Mouse (Mus musculus) myocyte (in vitro differentiated cells): ENCODE results near the gene Adcy6. TPM values are rescaled to one million over a fixed set of nuclear protein-coding genes. Genes with fewer than 3 reads are reported as not detected.
"Not testable (repeated sequence)": the region's sequence is repeated elsewhere in the genome, so short reads cannot be mapped to it uniquely, and the experiment has no call there.

ENCODE experiments used
- H3K27me3 ChIP-seq: one replicate; pipeline ENCODE4 v1.6.1; 2011; ENCODE audit not compliant: control insufficient read depth, insufficient read depth, insufficient read length
- H3K36me3 ChIP-seq: one replicate; pipeline ENCODE4 v1.6.1; 2011; ENCODE audit not compliant: control insufficient read depth, insufficient read depth
- H3K4me2 ChIP-seq: one replicate; pipeline ENCODE4 v1.6.1; 2011; ENCODE audit warnings: low read depth, control low read depth
- H3K4me3 ChIP-seq: one replicate; pipeline ENCODE4 v1.5.1; 2011; ENCODE audit warnings: mild to moderate bottlenecking, control low read depth, moderate library complexity
- H3K79me2 ChIP-seq: one replicate; pipeline ENCODE4 v1.6.1; 2011; ENCODE audit not compliant: control insufficient read depth, insufficient read depth
- H3ac ChIP-seq: one replicate; pipeline ENCODE4 v1.6.1; 2011; ENCODE audit not compliant: control insufficient read depth, insufficient read length
- CEBPB ChIP-seq: IDR thresholded peaks from 2 replicates; pipeline ENCODE4 v1.6.1; 2011; ENCODE audit warnings: mild to moderate bottlenecking, moderate library complexity; ENCODE audit not compliant: poor library complexity, insufficient read depth, severe bottlenecking
- E2F4 ChIP-seq: IDR thresholded peaks from one replicate; pipeline ENCODE4 v1.6.1; 2011; ENCODE audit warnings: mild to moderate bottlenecking, control low read depth, moderate library complexity; ENCODE audit not compliant: insufficient read depth
- MAX ChIP-seq: IDR thresholded peaks from one replicate; pipeline ENCODE4 v1.6.1; 2011; ENCODE audit warnings: low read depth, mild to moderate bottlenecking, control low read depth
- MYOD1 ChIP-seq, 3 experiments: IDR thresholded peaks; one replicate each; pipeline ENCODE4 v1.6.1; 2011; ENCODE audit warnings: control low read depth in 2 of 3, low read depth in 2 of 3, mild to moderate bottlenecking in 2 of 3, moderate library complexity in 1 of 3; ENCODE audit not compliant: insufficient read length in 2 of 3, control insufficient read depth in 1 of 3
- MYOG ChIP-seq, 3 experiments: IDR thresholded peaks; one replicate each; pipeline ENCODE4 v1.6.1; 2011; ENCODE audit warnings: control low read depth in 2 of 3, low read depth in 2 of 3, mild to moderate bottlenecking in 2 of 3; ENCODE audit not compliant: insufficient read length in 2 of 3, control insufficient read depth in 1 of 3, insufficient read depth in 1 of 3
- POLR2A ChIP-seq: IDR thresholded peaks from one replicate; pipeline ENCODE4 v1.6.1; 2011; ENCODE audit warnings: low read depth, mild to moderate bottlenecking, control low read depth, moderate library complexity; ENCODE audit not compliant: insufficient read length
- POLR2AphosphoS2 ChIP-seq: IDR thresholded peaks from one replicate; pipeline ENCODE4 v1.6.1; 2011; ENCODE audit warnings: low read depth, control low read depth; ENCODE audit not compliant: insufficient read length
- REST ChIP-seq: IDR thresholded peaks from one replicate; pipeline ENCODE4 v1.6.1; 2011; ENCODE audit warnings: mild to moderate bottlenecking, control low read depth, moderate library complexity; ENCODE audit not compliant: insufficient read depth, insufficient read length
- SRF ChIP-seq: IDR thresholded peaks from one replicate; pipeline ENCODE4 v1.6.1; 2011; ENCODE audit warnings: low read depth; ENCODE audit not compliant: control insufficient read depth, insufficient read length
- TCF12 ChIP-seq: IDR thresholded peaks from one replicate; pipeline ENCODE4 v1.6.1; 2011; ENCODE audit warnings: mild to moderate bottlenecking, control low read depth; ENCODE audit not compliant: poor library complexity, insufficient read depth, severe bottlenecking
- TCF3 ChIP-seq: IDR thresholded peaks from one replicate; pipeline ENCODE4 v1.6.1; 2011; ENCODE audit warnings: low read depth, control low read depth; ENCODE audit not compliant: insufficient read length
- USF1 ChIP-seq: IDR thresholded peaks from one replicate; pipeline ENCODE4 v1.6.1; 2011; ENCODE audit warnings: low read depth, mild to moderate bottlenecking, control low read depth, moderate library complexity
- polyA plus RNA-seq: library from polyadenylated mRNA; unstranded; fragments of >200 nt; fragmentation: generic; extraction: Trizol; gene quantifications from one replicate; pipeline ENCODE4 v1.2.1, GENCODE M21; 2012; ENCODE audit warnings: missing spikeins

Adcy6 gene
- polyA plus RNA-seq, 1 experiment = 32.4 TPM

DNA sequence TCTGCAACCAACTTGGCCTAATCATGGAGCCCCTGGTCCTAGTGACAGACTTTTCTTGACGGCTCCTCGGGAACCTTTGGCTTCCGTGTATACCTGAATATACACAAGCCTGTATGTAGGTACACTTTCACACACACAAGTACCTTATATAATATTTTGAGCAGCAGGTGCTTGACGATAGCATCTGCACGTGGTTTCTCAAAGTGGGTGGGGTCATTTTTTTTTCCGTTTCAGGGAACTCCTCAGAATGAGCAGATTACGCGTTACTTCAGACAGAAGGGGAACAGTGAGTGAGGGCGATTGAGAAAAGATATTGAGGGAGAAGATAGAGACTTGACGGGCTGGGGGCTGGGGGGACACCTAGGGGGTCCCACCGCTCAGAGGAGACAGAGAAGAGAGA, 22.1 kb downstream of the Adcy6 start:
- Histone ChIP-seq H3K36me3 (no peaks in the 10 kb centered on the region), H3K27me3 (no peaks in the 10 kb centered on the region), H3ac (no peak overlapping the region), H3K4me3 (no peak overlapping the region), H3K79me2 (no peaks in the 10 kb centered on the region), H3K4me2 (no peak overlapping the region)
- TF ChIP-seq POLR2A (no peak), E2F4 (no peak), MAX (no peak), USF1 (no peak), TCF12 (no peak), POLR2AphosphoS2 (no peak), TCF3 (no peak), MYOG (IDR thresholded peaks at IDR 0.05; ENCODE audit: control insufficient read depth in 1 of 3, insufficient read depth in 1 of 3, insufficient read length in 2 of 3, low read depth in 2 of 3) (no peak), CEBPB (no peak), MYOD1 (IDR thresholded peaks at IDR 0.05; ENCODE audit: control insufficient read depth in 1 of 3, insufficient read length in 2 of 3, low read depth in 2 of 3) (no peak), REST (no peak), SRF (no peak)

DNA sequence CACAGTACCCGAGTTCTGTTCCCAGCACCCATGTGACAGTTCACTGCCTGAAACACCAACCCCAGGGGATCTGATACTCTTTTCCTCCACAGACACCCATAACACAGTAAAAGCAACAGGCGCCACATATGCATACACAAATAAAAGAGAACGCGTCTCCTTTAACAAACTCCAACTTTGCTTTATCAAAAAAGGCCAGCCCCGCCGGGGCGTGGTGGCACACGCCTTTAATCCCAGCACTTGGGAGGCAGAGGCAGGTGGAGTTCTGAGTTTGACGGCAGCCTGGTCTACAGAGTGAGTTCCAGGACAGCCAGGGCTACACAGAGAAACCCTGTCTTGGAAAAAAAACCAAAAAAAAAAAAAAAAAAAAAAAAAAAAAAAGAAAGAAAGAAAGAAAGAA, 23.7 kb downstream of the Adcy6 start:
- not testable (repeated sequence) for H3ac ChIP-seq, H3K4me3 ChIP-seq, H3K27me3 ChIP-seq, H3K79me2 ChIP-seq, H3K4me2 ChIP-seq, H3K36me3 ChIP-seq

DNA sequence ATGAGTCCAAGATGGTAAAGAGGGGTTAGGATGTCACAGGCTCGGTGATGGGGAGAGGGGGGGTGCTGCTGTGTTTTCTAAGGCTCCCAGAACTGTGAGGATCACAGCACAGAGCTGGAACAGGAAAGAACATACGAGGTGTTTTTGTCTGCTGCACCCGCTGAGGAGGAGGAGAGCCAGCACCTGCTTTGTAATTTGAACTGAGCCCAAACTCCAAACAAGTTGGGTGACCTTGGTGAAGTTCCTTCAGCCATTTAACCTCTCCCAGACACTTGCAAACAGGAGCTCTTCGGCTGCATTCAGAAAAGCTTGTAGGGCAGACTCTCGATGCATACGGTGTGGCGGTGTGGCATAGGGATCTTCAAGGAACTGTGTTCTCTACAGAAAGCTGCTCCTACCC, 24.5 kb downstream of the Adcy6 start:
- H3K4me3 ChIP-seq = no peak overlapping the region

DNA sequence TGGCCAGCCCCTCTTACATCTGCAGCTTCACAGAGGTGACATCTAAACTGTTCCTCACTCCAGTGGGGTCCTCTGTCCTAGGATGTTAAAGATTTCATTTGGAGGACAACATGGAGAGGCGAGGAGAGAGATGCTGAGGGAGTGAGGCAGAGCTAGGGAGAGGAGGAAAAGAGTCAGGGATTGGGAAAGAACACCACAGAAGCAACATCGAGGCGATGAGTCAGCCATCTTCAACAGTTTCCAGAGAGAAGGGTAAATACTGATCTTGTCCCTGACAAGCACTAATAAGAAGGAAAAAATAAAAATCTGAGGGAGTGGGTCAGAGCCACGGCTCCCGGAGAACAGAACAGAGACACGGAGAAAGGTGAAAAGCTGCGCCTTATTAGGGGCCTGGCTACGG, 26.9 kb downstream of the Adcy6 start:
- no peak overlapping the region for H3ac ChIP-seq
- H3K4me2 ChIP-seq = no peak overlapping the region
- no peaks in the 10 kb centered on the region for H3K27me3 ChIP-seq
- no peak for TF ChIP-seq SRF
- no peak for TF ChIP-seq MAX
- TF ChIP-seq REST = no peak
- no peaks in the 10 kb centered on the region for H3K36me3 ChIP-seq
- no peak overlapping the region for H3K4me3 ChIP-seq
- no peaks in the 10 kb centered on the region for H3K79me2 ChIP-seq

More for the DNA sequence above, 24.5 kb downstream of the Adcy6 start:
- TF ChIP-seq REST (no peak), CEBPB (no peak), TCF12 (no peak), USF1 (no peak), E2F4 (no peak), SRF (no peak), POLR2A (no peak)
- no peaks in the 10 kb centered on the region for H3K27me3 ChIP-seq
- no peaks in the 10 kb centered on the region for H3K79me2 ChIP-seq
- no peak overlapping the region for H3K4me2 ChIP-seq
- no peaks in the 10 kb centered on the region for H3K36me3 ChIP-seq
- H3ac ChIP-seq = no peak overlapping the region

DNA sequence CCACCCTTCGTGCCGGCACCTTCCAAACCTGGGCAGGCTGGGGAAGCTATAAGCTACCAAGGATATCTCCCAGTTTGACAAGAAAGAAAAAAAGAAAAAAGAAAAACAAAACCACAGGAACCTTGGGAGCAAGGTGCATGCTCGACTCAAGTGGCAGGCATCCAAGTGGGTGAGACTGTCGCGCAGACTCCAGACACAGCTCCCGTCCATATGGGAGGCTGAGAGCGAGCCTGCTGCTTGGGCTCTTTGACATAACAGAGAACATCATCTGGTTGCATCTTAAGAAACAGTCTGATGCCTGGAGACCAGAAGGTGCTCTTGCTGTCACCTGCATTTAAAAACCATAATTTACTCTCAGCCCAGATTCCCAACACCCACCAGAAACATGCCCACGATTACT, 27.5 kb downstream of the Adcy6 start:
- Histone ChIP-seq H3K36me3 (no peaks in the 10 kb centered on the region), H3K27me3 (no peaks in the 10 kb centered on the region), H3ac (no peak overlapping the region), H3K4me3 (no peak overlapping the region), H3K79me2 (no peaks in the 10 kb centered on the region), H3K4me2 (no peak overlapping the region)
- TF ChIP-seq REST (no peak), MYOD1 (IDR thresholded peaks at IDR 0.05; ENCODE audit: control insufficient read depth in 1 of 3, insufficient read length in 2 of 3, low read depth in 2 of 3) (no peak), USF1 (no peak), POLR2AphosphoS2 (no peak), E2F4 (no peak), TCF12 (no peak), MYOG (IDR thresholded peaks at IDR 0.05; ENCODE audit: control insufficient read depth in 1 of 3, insufficient read depth in 1 of 3, insufficient read length in 2 of 3, low read depth in 2 of 3) (no peak)
